Mouse (Mus musculus): ENCODE data around the gene Limk2.

- TF ChIP-seq POLR2A (IDR thresholded peaks at IDR 0.05; ENCODE audit: low read depth, low read length) (no peak), CTCF (IDR thresholded peaks at IDR 0.05; ENCODE audit: extremely low read depth, insufficient read length, insufficient replicate concordance, low read depth, low read length) (no peak)
These were observed 99.1 kb downstream of the Limk2 start for GRCm38 (mm10) chr11:3309884-3310283.
